Mouse (Mus musculus) C2C12 (cell line): ENCODE measurements around the gene Slc44a2. TPM values are rescaled to one million over a fixed set of nuclear protein-coding genes. Genes with fewer than 3 reads are reported as not detected.

Experiments used
- H3K27me3 ChIP-seq: one replicate; pipeline ENCODE4 v1.6.1; 2011; ENCODE audit not compliant: control insufficient read depth, insufficient read depth, insufficient read length
- H3K36me3 ChIP-seq: one replicate; pipeline ENCODE4 v1.6.1; 2011; ENCODE audit not compliant: control insufficient read depth, insufficient read depth
- H3K4me3 ChIP-seq: one replicate; pipeline ENCODE4 v1.5.1; 2011; ENCODE audit warnings: mild to moderate bottlenecking, control low read depth; ENCODE audit not compliant: poor library complexity, insufficient read depth, severe bottlenecking
- H3K79me2 ChIP-seq: one replicate; pipeline ENCODE4 v1.6.1; 2011; ENCODE audit not compliant: control insufficient read depth, insufficient read depth
- H3K79me3 ChIP-seq: one replicate; pipeline ENCODE4 v1.6.1; 2011; ENCODE audit warnings: low read depth, control low read depth
- H3ac ChIP-seq: one replicate; pipeline ENCODE3; 2011; ENCODE audit warnings: low read depth; ENCODE audit not compliant: control insufficient read depth, insufficient read length
- CEBPB ChIP-seq: IDR thresholded peaks from one replicate; pipeline ENCODE4 v1.6.1; 2011; ENCODE audit warnings: low read depth, mild to moderate bottlenecking, control low read depth, moderate library complexity
- CTCF ChIP-seq: IDR thresholded peaks from one replicate; pipeline ENCODE4 v1.5.1; 2011; ENCODE audit not compliant: control insufficient read depth, insufficient read depth, insufficient read length
- FOSL1 ChIP-seq: IDR thresholded peaks from one replicate; pipeline ENCODE4 v1.8.0; 2011; ENCODE audit warnings: mild to moderate bottlenecking, low read length; ENCODE audit not compliant: poor library complexity, insufficient read depth, severe bottlenecking
- MAX ChIP-seq: IDR thresholded peaks from one replicate; pipeline ENCODE4 v1.6.1; 2011; ENCODE audit warnings: mild to moderate bottlenecking, control low read depth
- MYOD1 ChIP-seq: IDR thresholded peaks from one replicate; pipeline ENCODE4 v1.6.1; 2011; ENCODE audit warnings: low read depth; ENCODE audit not compliant: control insufficient read depth, insufficient read length
- MYOG ChIP-seq: IDR thresholded peaks from one replicate; pipeline ENCODE4 v1.6.1; 2011; ENCODE audit not compliant: control insufficient read depth, insufficient read length; ENCODE audit errors: extremely low read depth
- USF1 ChIP-seq: IDR thresholded peaks from one replicate; pipeline ENCODE4 v1.6.1; 2011; ENCODE audit warnings: low read depth, mild to moderate bottlenecking, control low read depth, moderate library complexity
- polyA plus RNA-seq: library from polyadenylated mRNA; unstranded; fragments of >200 nt; fragmentation: generic; extraction: Trizol; gene quantifications from one replicate; pipeline ENCODE4 v1.2.1, GENCODE M21; 2012; ENCODE audit warnings: missing spikeins

Gene Slc44a2
- polyA plus RNA-seq, 1 experiment, result 221 TPM

GRCm38 (mm10) chr9:21379195-21379594, 58.7 kb downstream of the Slc44a2 start:
- H3K36me3 ChIP-seq, result peaks cover 59% of the 10 kb centered on the region
- peaks cover 100% of the 10 kb centered on the region for H3K79me2 ChIP-seq

GRCm38 (mm10) chr9:21380868-21381267, 60.4 kb downstream of the Slc44a2 start:
- Histone ChIP-seq H3K4me3 (no peak overlapping the region), H3K79me2 (peaks cover 100% of the 10 kb centered on the region), H3ac (no peak overlapping the region), H3K27me3 (no peaks in the 10 kb centered on the region), H3K79me3 (peaks cover 99% of the 10 kb centered on the region), H3K36me3 (peaks cover 48% of the 10 kb centered on the region)
- TF ChIP-seq MYOG (no peak), FOSL1 (no peak), MAX (no peak), CTCF (no peak), MYOD1 (no peak), USF1 (no peak), CEBPB (no peak)

More at GRCm38 (mm10) chr9:21379195-21379594, 58.7 kb downstream of the Slc44a2 start:
- Histone ChIP-seq H3K4me3 (no peak overlapping the region), H3K79me3 (peaks cover 98% of the 10 kb centered on the region), H3ac (no peak overlapping the region), H3K27me3 (no peaks in the 10 kb centered on the region)
- TF ChIP-seq CTCF (no peak), FOSL1 (no peak), MYOG (no peak), USF1 (no peak), MYOD1 (no peak), CEBPB (no peak), MAX (no peak)

- TF ChIP-seq FOSL1 (no peak), USF1 (no peak), MYOG (no peak), MYOD1 (no peak), CEBPB (no peak), MAX (no peak), CTCF (no peak)
- H3K27me3 ChIP-seq, result no peaks in the 10 kb centered on the region
- peaks cover 100% of the 10 kb centered on the region for H3K79me2 ChIP-seq
- no peak overlapping the region for H3K4me3 ChIP-seq
- H3K36me3 ChIP-seq, result peaks cover 47% of the 10 kb centered on the region
- peaks cover 92% of the 10 kb centered on the region for H3K79me3 ChIP-seq
- no peak overlapping the region for H3ac ChIP-seq
Measured at GRCm38 (mm10) chr9:21383966-21384365, 63.5 kb downstream of the Slc44a2 start.

- peaks cover 24% of the 10 kb centered on the region for H3K79me2 ChIP-seq
- no peak overlapping the region for H3K4me3 ChIP-seq
- H3K36me3 ChIP-seq, result peaks cover 93% of the 10 kb centered on the region
- H3K79me3 ChIP-seq, result peaks cover 8% of the 10 kb centered on the region
- TF ChIP-seq FOSL1, result no peak
- no peak for TF ChIP-seq USF1
- no peak for TF ChIP-seq CTCF
- no peak for TF ChIP-seq MYOG
- H3K27me3 ChIP-seq, result no peaks in the 10 kb centered on the region
- no peak overlapping the region for H3ac ChIP-seq
Measured at GRCm38 (mm10) chr9:21392646-21393175, 72.2 kb downstream of the Slc44a2 start.

GRCm38 (mm10) chr9:21395692-21396091, 75.2 kb downstream of the Slc44a2 start:
- Histone ChIP-seq H3K4me3 (no peak overlapping the region), H3K27me3 (no peaks in the 10 kb centered on the region), H3K36me3 (peaks cover 94% of the 10 kb centered on the region), H3ac (no peak overlapping the region), H3K79me3 (peaks cover 2% of the 10 kb centered on the region), H3K79me2 (no peaks in the 10 kb centered on the region)
- TF ChIP-seq MYOG (no peak), CEBPB (no peak), MYOD1 (no peak), CTCF (no peak), MAX (no peak), FOSL1 (no peak)

GRCm38 (mm10) chr9:21397170-21397569, 76.7 kb downstream of the Slc44a2 start:
- Histone ChIP-seq H3ac (no peak overlapping the region), H3K4me3 (no peak overlapping the region), H3K79me2 (no peaks in the 10 kb centered on the region), H3K27me3 (no peaks in the 10 kb centered on the region), H3K36me3 (peaks cover 91% of the 10 kb centered on the region), H3K79me3 (no peaks in the 10 kb centered on the region)
- TF ChIP-seq MYOD1 (no peak), FOSL1 (no peak), USF1 (no peak), CEBPB (no peak), MYOG (no peak), CTCF (no peak), MAX (no peak)
